Mouse (Mus musculus) adipose tissue, adult 10 weeks (tissue): ENCODE data around the gene Gatd1. TPM values are rescaled to one million over a fixed set of nuclear protein-coding genes. Genes with fewer than 3 reads are reported as not detected.

Experiments used
- polyA plus RNA-seq: library from polyadenylated mRNA; stranded (reverse); fragments of 350-450 nt; fragmentation: Illumina TruSeq; extraction: RNeasy Lipid Tissue Mini Kit (QIAGEN cat#74804); gene quantifications from one replicate; pipeline ENCODE4 v1.2.3, GENCODE M21; 2014; ENCODE audit warnings: low read depth, low replicate concordance

Gene Gatd1
- polyA plus RNA-seq = 49.8 TPM

DNA sequence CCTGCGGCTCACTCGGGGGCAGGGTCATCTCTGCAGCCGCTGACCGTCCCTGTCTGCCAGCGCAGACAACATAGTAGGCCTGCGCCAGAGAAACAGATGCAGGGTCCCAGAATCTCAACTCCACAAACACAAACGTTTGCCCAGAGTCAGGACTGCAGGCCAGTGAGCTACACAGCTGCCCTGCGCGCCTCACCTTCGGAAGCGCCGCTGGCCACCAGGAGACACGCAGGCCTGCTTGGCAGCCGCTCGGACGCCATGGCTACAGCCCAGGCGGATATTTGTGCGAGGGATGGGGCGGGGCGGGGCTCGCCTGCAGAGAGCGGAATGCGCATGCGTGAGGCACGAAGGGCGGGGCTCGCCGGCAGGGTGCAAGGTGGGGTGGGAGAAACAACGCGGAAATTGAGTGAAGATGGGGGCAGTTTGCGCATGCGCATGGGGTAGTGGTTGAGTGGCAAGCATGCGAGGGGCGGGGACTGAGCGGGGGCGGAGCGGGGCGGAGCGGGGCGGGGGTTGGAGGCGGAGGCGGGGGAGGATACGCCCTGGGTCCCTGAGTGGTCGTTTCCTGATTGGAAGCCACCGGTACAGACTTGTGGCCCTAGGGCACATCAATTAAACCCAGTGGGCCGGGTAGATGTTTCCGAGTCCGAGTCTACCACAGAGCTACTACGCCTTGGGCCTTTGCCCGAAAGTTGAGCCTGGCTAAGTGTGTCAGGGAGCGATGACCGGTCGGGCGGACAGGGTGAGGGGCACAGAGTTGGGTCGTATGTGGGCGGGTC, at the start of gene Gatd1:
TSS of gene Gatd1 (minus strand) at position 328 of the 776 bp plus-strand sequence.

DNA sequence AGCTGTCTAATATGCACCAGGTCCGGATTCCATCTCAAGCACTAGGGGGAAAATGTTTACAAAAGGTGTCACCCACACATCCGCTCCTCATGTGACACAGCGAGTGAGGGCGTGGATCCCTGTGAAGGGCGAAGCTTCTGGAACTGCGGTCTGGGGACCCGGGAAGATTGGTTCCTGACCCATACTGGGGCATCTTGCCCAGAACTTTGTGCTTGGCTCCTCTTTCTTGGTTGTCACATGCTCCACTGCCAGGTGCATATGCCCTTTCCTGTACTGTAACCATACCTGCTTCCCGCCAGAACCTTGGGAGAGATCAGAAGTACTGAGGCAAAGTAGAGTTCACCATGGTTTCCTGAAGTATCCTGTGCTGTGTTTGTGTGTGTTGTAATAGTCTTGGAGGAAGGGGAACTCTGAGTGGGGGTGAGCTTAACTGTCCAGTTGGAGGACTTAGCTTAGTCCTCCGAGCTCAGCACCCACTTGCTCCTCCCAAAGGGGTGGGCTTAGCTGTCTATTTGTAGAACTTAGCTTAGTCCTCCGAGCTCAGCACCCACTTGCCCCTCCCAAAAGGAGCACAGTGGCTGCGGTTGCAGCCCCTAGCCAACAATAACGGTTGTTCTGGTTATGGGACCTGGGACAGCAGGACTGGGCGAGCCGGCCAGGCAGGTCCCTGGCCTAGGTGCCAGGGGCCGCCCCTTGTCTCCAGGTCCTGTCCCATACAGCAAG, 46.6 kb upstream of the Gatd1 start, which contains the start of gene Cracr2b:
TSS of gene Cracr2b (plus strand) at position 704 of the 723 bp plus-strand sequence.

DNA sequence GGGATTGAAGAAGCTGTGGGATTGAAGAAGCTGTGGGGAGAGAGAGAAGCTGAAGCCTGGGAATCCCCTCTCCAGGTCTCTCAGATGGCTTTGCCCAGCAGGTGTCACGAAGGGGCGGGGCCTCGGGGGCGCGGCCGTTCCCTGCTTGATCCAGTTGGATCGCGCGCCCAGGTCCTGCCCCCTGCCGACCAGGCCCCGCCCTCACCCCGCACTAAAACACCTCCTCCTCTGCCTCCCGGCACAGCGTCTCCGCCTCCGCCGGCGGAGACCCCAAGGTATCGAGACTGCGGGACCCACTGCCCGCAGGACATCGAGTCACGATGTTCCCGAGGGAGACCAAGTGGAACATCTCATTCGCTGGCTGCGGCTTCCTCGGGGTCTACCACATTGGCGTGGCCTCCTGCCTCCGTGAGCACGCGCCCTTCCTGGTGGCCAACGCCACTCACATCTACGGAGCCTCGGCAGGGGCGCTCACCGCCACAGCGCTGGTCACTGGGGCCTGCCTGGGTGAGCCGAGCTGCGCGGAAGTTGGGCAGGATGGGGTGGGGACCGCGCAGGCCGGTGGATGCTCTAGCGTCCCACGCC, 41.1 kb upstream of the Gatd1 start, which contains the start of gene Pnpla2:
TSS of gene Pnpla2 (plus strand) at position 232 of the 585 bp plus-strand sequence.

DNA sequence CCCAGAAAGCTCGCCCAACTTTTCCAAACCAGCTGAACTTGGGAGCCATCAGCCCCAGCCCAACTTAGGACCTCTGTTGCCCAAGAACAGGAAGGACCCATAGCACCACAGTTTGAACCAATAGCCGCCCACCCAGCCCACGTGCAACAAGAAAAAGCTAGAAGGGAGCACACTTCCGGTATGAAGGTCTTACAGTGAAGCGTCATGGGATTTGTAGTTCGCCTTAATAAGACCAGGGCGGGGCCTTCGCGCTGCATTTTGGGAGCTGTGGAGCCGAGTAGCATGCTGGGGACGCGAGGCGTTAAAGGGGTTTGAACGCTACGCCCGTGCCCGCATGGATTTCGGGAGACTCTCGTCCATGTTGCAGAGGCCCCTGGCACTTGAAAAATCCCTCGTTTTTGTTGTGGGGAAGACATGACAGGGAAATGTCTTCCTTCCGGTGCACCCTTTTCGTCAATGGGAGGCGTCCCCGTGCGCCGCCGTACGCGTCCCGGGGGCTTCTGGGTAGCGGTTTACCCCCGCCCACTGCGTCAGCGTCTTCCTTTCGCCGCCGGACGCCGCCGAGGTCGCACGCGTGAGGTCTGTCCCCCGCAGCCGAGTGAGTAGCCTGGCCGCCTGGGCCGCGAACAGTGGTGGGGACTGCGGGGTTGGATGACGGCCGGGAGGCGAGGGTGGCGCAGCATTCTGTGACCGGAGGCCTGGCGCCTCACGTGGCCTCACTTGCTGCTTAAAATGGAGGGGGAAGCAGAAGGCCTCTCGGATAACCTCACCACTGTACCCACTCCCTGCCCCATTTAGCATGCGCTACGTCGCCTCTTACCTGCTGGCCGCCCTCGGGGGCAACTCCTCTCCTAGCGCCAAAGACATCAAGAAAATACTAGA, 33.4 kb upstream of the Gatd1 start, which contains the start of gene Rplp2:
TSS of gene Rplp2 (plus strand) at position 261 of the 882 bp plus-strand sequence.

GRCm38 (mm10) chr7:141443828-141444237, 29.9 kb upstream of the Gatd1 start, which contains the start of gene Pidd1:
Gene Pidd1 (minus strand): TSS chr7:141444025.

DNA sequence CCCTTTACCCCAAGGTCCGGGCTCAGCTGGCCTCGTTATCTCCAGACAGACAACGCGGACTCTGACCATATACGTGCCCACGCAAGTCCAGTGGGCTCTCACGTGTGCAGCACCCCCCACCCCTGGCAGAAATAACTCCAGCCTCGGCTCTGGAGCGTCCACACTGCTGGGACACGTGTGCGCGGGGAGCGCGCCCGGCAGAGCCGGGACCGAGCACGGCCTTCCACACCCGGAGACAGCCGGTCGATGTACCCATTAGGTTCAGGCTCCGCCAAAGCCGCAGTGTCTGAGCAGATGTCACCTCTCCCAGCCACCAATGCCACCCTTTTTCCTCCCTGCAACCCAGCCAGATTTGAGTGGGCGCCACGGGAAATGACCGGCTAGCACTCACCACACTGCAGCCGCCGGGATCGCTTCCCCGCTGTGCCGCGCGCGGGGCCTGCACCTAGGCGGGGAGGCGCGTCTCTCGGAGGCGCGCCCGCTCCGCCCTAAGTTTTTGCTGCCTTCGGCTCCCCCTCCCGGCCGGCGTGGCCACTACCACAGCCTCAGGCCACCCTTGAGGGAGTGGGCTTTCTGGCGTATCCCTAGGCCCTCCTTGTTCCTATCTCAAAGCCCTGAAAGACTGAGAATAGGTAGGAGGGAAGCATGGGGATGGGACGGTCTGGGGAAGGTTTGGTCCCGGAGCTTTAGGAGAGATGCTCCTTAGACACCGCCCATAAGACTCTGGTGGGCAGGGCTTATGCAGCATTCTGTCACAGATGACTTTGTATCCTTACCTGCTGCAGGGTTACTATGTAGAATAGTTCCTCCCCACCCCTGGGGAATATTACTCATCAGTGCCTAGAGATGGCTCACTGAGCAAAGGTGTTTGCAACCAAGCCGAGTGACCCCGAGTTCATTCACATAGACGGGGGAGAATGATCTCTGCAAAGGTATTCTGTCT, 23.5 kb upstream of the Gatd1 start, which contains the start of gene Slc25a22:
TSS of gene Slc25a22 (minus strand) at position 715 of the 943 bp plus-strand sequence.

GRCm38 (mm10) chr7:141429310-141429709, 15.4 kb upstream of the Gatd1 start, which contains the start of gene Cend1:
Gene Cend1 (minus strand): TSS chr7:141429491.

DNA sequence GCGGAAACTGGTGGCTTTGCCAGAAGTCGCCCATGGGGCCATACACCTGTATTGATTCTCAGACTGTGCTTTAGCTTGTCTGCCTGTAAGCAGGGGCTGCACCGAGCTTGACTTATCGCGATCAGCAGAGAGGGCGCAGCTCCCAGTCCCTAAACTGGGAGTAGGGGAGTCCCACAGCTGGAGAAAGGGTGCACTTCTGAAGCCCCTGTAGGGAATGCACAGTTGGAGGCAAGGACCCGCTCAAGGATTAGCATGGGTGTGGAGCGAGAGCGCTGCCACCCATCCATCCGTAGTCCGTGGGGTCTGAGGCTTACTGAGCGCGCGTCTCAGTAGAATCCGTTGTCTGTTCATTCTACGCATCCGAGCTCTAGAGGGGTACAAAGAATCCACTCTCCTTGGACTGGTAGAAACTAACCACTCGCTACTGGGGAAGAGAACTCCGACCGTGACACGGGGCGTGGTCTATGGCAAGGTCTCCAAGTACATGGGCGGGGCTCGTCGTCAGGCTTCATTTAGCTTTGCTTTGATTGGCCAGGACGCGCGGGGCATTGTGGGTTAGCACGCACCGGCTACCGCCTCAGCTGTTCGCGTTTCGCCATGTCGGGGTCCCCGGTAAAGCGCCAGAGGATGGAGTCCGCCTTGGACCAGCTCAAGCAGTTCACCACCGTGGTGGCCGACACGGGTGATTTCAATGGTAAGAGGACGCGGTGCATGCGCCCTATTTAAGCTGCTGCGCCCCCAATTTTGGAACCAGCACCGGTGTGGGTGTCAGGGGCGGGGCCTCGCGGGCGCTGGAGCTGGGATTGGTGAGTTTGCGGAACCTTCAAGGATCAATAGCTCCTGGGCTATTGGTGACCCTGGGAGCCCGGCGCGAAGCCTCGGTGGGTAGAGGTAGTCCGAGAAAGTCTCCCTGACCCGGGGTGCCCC, 22.0 kb downstream of the Gatd1 start, which contains the start of gene Taldo1:
TSS of gene Taldo1 (plus strand) at position 575 of the 927 bp plus-strand sequence.

Other genes with a start within 250 kb of the Gatd1 start
- 180 TPM for gene Rnh1, start 241.3 kb downstream of the Gatd1 start, polyA plus RNA-seq
- gene Hras, start 220.1 kb downstream of the Gatd1 start, polyA plus RNA-seq = 49.0 TPM
- gene Lrrc56, start 220.0 kb downstream of the Gatd1 start, polyA plus RNA-seq = 12.2 TPM
- gene Lmntd2, start 200.1 kb downstream of the Gatd1 start, polyA plus RNA-seq = 11.3 TPM
- 40.8 TPM for gene Rassf7, start 198.3 kb downstream of the Gatd1 start, polyA plus RNA-seq
- gene Phrf1, start 185.4 kb downstream of the Gatd1 start, polyA plus RNA-seq = 67.3 TPM
- 29.8 TPM for gene Irf7, start 147.7 kb downstream of the Gatd1 start, polyA plus RNA-seq
- 18.4 TPM for gene Cdhr5, start 137.3 kb downstream of the Gatd1 start, polyA plus RNA-seq
- 3.7 TPM for gene Sct, start 135.0 kb downstream of the Gatd1 start, polyA plus RNA-seq
- 1.7 TPM for gene Drd4, start 122.1 kb downstream of the Gatd1 start, polyA plus RNA-seq
- 27.2 TPM for gene Deaf1, start 86.4 kb downstream of the Gatd1 start, polyA plus RNA-seq
- 48.5 TPM for gene Tmem80, start 86.4 kb downstream of the Gatd1 start, polyA plus RNA-seq
- 16.2 TPM for gene Eps8l2, start 75.3 kb downstream of the Gatd1 start, polyA plus RNA-seq
- gene Taldo1, start 21.9 kb downstream of the Gatd1 start, polyA plus RNA-seq = 268 TPM
- gene Cend1, start 15.4 kb upstream of the Gatd1 start, polyA plus RNA-seq = 0.17 TPM
- gene Slc25a22, start 23.8 kb upstream of the Gatd1 start, polyA plus RNA-seq = 75.9 TPM
- 4.1 TPM for gene Pidd1, start 29.9 kb upstream of the Gatd1 start, polyA plus RNA-seq
- 1,068 TPM for gene Rplp2, start 33.2 kb upstream of the Gatd1 start, polyA plus RNA-seq
- 949 TPM for gene Pnpla2, start 41.1 kb upstream of the Gatd1 start, polyA plus RNA-seq
- gene Cracr2b, start 47.0 kb upstream of the Gatd1 start, polyA plus RNA-seq = 58.5 TPM
- gene Cd151, start 53.3 kb upstream of the Gatd1 start, polyA plus RNA-seq = 308 TPM
- gene Polr2l, start 61.0 kb upstream of the Gatd1 start, polyA plus RNA-seq = 42.2 TPM
- gene Tspan4, start 61.1 kb upstream of the Gatd1 start, polyA plus RNA-seq = 49.5 TPM
- gene Chid1, start 125.7 kb upstream of the Gatd1 start, polyA plus RNA-seq = 90.3 TPM
- gene Ap2a2, start 148.0 kb upstream of the Gatd1 start, polyA plus RNA-seq = 55.6 TPM
- gene Muc6, start 241.2 kb upstream of the Gatd1 start, polyA plus RNA-seq = not detected